Mouse (Mus musculus) heart, postnatal 36 days (tissue): ENCODE measurements around the gene Trp53i13. TPM values are rescaled to one million over a fixed set of nuclear protein-coding genes. Genes with fewer than 3 reads are reported as not detected.
A peak's percentile ranks its signal among the peaks of the same experiment; 100 is the strongest.

Source experiments
- DNase-seq, 2 experiments: peaks; one replicate each; pipeline ENCODE4 v3.0.0; 2021 to 2022
- intact Hi-C: fragments of 180-260 bp; cut with DNase I; formaldehyde crosslinking; loops from one replicate; pipeline ENCODE4 v1.15.1; 2025
- total RNA-seq, 2 experiments: library from RNA; stranded (reverse); gene quantifications; 2 replicates each; pipeline ENCODE4 v1.2.3; 2021

Trp53i13 gene
- total RNA-seq, 2 experiments from 2014 or later, result 8.3 to 8.7 TPM

GRCm38 (mm10) chr11:77493512-77494343 lies 22.1 kb downstream of the Trp53i13 start, which contains the start of gene Git1:
Gene Git1 (plus strand): TSS chr11:77493562.
- intact Hi-C loops, result no loop called here
- peak in 1 of 2 experiments; percentile 62 for DNase-seq

GRCm38 (mm10) chr11:77492911-77493332 lies 22.9 kb downstream of the Trp53i13 start:
- intact Hi-C loops, result no loop called here
- peak; percentile 91 to 92 for DNase-seq

- intact Hi-C loops, result no loop called here
- no peak for DNase-seq
These were observed 23.4 kb downstream of the Trp53i13 start for GRCm38 (mm10) chr11:77492311-77492871.

GRCm38 (mm10) chr11:77491502-77492291 lies 24.1 kb downstream of the Trp53i13 start:
- intact Hi-C loops, result loop anchor here (1.0 to 2.0 kb wide), 2 partner anchors 15 to 139 kb away; no protein-coding TSS in a partner anchor
- DNase-seq, result peak in 1 of 2 experiments; percentile 61

GRCm38 (mm10) chr11:77491123-77491501 lies 24.7 kb downstream of the Trp53i13 start:
- DNase-seq, result peak; percentile 91 to 92
- intact Hi-C loops, result loop anchor here (1.0 to 2.0 kb wide), 2 partner anchors 16 to 139 kb away; no protein-coding TSS in a partner anchor

- intact Hi-C loops, result loop anchor here (2.0 kb wide), 1 partner anchor 16 kb away; no protein-coding TSS in a partner anchor
- peak in 1 of 2 experiments; percentile 7 for DNase-seq
These were observed 25.3 kb downstream of the Trp53i13 start for GRCm38 (mm10) chr11:77490451-77490850.

- peak; percentile 73 to 76 for DNase-seq
- intact Hi-C loops, result loop anchor here (2.0 kb wide), 1 partner anchor 17 kb away; no protein-coding TSS in a partner anchor
These were observed 26.1 kb downstream of the Trp53i13 start, which contains the start of gene Ankrd13b for GRCm38 (mm10) chr11:77489591-77490235. Gene Ankrd13b (minus strand): TSS chr11:77489678.

GRCm38 (mm10) chr11:77488771-77489581 lies 26.8 kb downstream of the Trp53i13 start:
- peak in 1 of 2 experiments; percentile 18 for DNase-seq

GRCm38 (mm10) chr11:77486798-77487197 lies 29.0 kb downstream of the Trp53i13 start:
- DNase-seq, result peak in 1 of 2 experiments; percentile 5
- intact Hi-C loops, result no loop called here

More at GRCm38 (mm10) chr11:77488771-77489581, 26.8 kb downstream of the Trp53i13 start:
- intact Hi-C loops, result no loop called here

- intact Hi-C loops, result no loop called here
- DNase-seq, result no peak
These were observed 30.6 kb downstream of the Trp53i13 start for GRCm38 (mm10) chr11:77485229-77485628.

- intact Hi-C loops, result no loop called here
- DNase-seq, result no peak
These were observed 32.1 kb downstream of the Trp53i13 start for GRCm38 (mm10) chr11:77483510-77484255.

GRCm38 (mm10) chr11:77483043-77483442 lies 32.7 kb downstream of the Trp53i13 start:
- DNase-seq, result no peak
- intact Hi-C loops, result no loop called here

GRCm38 (mm10) chr11:77476895-77477294 lies 38.9 kb downstream of the Trp53i13 start:
- intact Hi-C loops, result no loop called here
- DNase-seq, result no peak

- no peak for DNase-seq
- intact Hi-C loops, result no loop called here
These were observed 39.6 kb downstream of the Trp53i13 start for GRCm38 (mm10) chr11:77476216-77476615.

- intact Hi-C loops, result no loop called here
- DNase-seq, result no peak
These were observed 43.0 kb downstream of the Trp53i13 start for GRCm38 (mm10) chr11:77472775-77473174.

- DNase-seq, result no peak
- intact Hi-C loops, result no loop called here
These were observed 44.4 kb downstream of the Trp53i13 start for GRCm38 (mm10) chr11:77471407-77471806.

- intact Hi-C loops, result loop anchor here (10.0 kb wide), 1 partner anchor 364 kb away; no protein-coding TSS in a partner anchor
- DNase-seq, result no peak
These were observed 47.4 kb downstream of the Trp53i13 start for GRCm38 (mm10) chr11:77468397-77468796.

GRCm38 (mm10) chr11:77467784-77468183 lies 48.0 kb downstream of the Trp53i13 start:
- intact Hi-C loops, result loop anchor here (1.0 to 10.0 kb wide), 2 partner anchors 150 to 363 kb away; no protein-coding TSS in a partner anchor
- peak; percentile 78 to 85 for DNase-seq
